Mouse (Mus musculus): ENCODE results near the gene Chrdl2.

DNA sequence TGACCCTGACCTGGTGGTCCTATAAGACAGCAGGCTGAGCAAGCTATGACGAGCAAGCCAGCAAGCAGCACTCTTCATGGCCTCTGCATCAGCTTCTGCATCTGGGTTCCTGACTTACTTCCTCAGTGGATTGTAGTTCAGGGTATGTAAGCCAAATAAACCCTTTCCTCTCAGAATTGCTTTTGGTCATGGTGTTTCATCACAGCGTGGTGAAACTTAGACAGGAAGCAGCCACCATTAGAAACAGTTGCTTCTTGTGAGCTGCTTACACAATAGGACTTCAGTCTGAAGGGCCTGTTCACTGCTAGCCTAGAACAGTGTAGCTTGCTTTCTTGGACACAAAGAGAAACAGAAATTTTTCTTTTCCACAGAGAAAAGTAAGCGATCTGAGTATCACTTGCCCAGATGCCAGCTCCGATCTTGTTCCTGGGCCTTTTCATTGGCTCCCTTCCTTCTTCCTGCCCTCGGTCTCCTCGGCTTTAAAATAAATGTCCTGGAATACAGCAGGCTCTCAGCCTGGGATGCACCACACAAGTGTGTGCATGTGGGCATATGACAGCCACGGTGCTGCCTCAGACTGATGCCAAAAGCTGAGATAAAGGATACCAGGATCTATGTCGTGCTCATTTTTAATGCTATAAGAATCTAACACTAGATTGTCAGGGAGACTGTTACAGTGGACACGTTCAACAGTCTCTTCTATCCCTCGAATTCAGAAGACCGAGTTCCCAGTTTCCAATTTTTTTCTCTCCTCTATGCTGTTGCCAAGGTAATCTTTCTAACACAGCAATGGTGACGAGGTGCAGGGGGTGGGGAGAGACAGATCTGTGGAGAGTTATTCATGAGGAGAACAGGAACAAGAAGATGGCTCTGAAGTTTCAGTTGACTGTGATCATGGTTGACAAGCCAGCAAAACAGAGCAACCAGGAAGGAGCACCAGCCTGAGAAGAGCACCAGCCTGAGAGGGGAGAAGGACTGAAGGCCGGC, 23.4 kb upstream of the Chrdl2 start:
- TF ChIP-seq CTCF (conservative IDR thresholded peaks at IDR 0.05; ENCODE audit: low read length) (no peak), NANOG (IDR thresholded peaks at IDR 0.05; ENCODE audit: borderline replicate concordance, low read length) (no peak), POU5F1 (IDR thresholded peaks at IDR 0.05; ENCODE audit: borderline replicate concordance, low read length) (no peak)
